In genomic region chr10:43235011-43235410, GRCm38 (mm10) we compare ENCODE assay signal across 30 mouse cellular contexts.
"Had no signal": no experiment of that assay in that cellular context is flagged by ENCODE, and none has a peak within 500 bp of the region (broad histone marks: within the 10 kb centered on the region; RNA-seq: fewer than 3 reads in every experiment).

No protein-coding gene starts in this region.

- H3K4me1 ChIP-seq: limb, embryonic 15.5 days; liver, embryonic 12.5 days; liver, embryonic 15.5 days; lung, embryonic 15.5 days; megakaryocyte, embryonic 14.5 days; midbrain, embryonic 10.5 days; midbrain, embryonic 12.5 days; midbrain, embryonic 13.5 days; midbrain, embryonic 15.5 days; neural tube, embryonic 12.5 days had no signal

- H3K27ac ChIP-seq: limb, embryonic 12.5 days; limb, embryonic 15.5 days; liver, embryonic 12.5 days; liver, embryonic 13.5 days; liver, embryonic 14.5 days; liver, embryonic 15.5 days; lung, embryonic 15.5 days; macrophage; midbrain, embryonic 10.5 days; midbrain, embryonic 12.5 days; midbrain, embryonic 13.5 days; midbrain, embryonic 15.5 days; neural tube, embryonic 12.5 days had no signal

- DNase-seq: left cerebral cortex, postnatal 4 days; liver; liver, embryonic 13.5 days; liver, postnatal 0 days; lung, adult 18-20 months; lung, adult 2 months; lung, embryonic 14.5 days; lung, postnatal 10 days; lung, postnatal 14 days; lung, postnatal 36 days; lung, postnatal 4 days; midbrain, embryonic 14.5 days had no signal

- H3K4me2 ChIP-seq: limb, embryonic 12.5 days; limb, embryonic 15.5 days; liver, embryonic 11.5 days; liver, embryonic 12.5 days; liver, embryonic 13.5 days; liver, embryonic 15.5 days; lung, embryonic 14.5 days; lung, embryonic 15.5 days; midbrain, embryonic 11.5 days; midbrain, embryonic 12.5 days; midbrain, embryonic 13.5 days; midbrain, embryonic 15.5 days; neural tube, embryonic 12.5 days had no signal

- ATAC-seq: liver, embryonic 12.5 days; liver, postnatal 0 days; lung, postnatal 0 days; midbrain, embryonic 13.5 days; midbrain, embryonic 15.5 days; midbrain, embryonic 16.5 days had no signal

- H3K9me3 ChIP-seq: limb, embryonic 15.5 days; liver, embryonic 13.5 days; liver, embryonic 15.5 days; lung, embryonic 15.5 days; midbrain, embryonic 15.5 days had no signal

- H3K27me3 ChIP-seq: limb, embryonic 12.5 days; limb, embryonic 15.5 days; liver, embryonic 12.5 days; liver, embryonic 13.5 days; liver, embryonic 15.5 days; lung, embryonic 15.5 days; megakaryocyte, embryonic 14.5 days; midbrain, embryonic 12.5 days; midbrain, embryonic 13.5 days; midbrain, embryonic 15.5 days; neural tube, embryonic 12.5 days had no signal

- H3K4me3 ChIP-seq: limb, embryonic 12.5 days; limb, embryonic 15.5 days; liver, embryonic 12.5 days; liver, embryonic 13.5 days; liver, embryonic 15.5 days; lung, embryonic 15.5 days; megakaryocyte, embryonic 14.5 days; midbrain, embryonic 10.5 days; midbrain, embryonic 12.5 days; midbrain, embryonic 13.5 days; midbrain, embryonic 15.5 days; myocyte; neural tube, embryonic 12.5 days had no signal

- H3K9ac ChIP-seq: limb, embryonic 12.5 days; limb, embryonic 15.5 days; liver, embryonic 12.5 days; liver, embryonic 13.5 days; liver, embryonic 14.5 days; liver, embryonic 15.5 days; liver, postnatal 0 days; lung, embryonic 14.5 days; lung, embryonic 15.5 days; midbrain, embryonic 12.5 days; midbrain, embryonic 13.5 days; midbrain, embryonic 15.5 days; neural tube, embryonic 12.5 days had no signal

- H3K36me3 ChIP-seq: limb, embryonic 15.5 days; liver, embryonic 15.5 days; lung, embryonic 15.5 days; midbrain, embryonic 12.5 days; midbrain, embryonic 15.5 days; neural tube, embryonic 12.5 days had no signal
